Mouse (Mus musculus): ENCODE data around the gene Ankrd55. TPM values are rescaled to one million over a fixed set of nuclear protein-coding genes. Genes with fewer than 3 reads are reported as not detected.
A peak's percentile ranks its signal among the peaks of the same experiment; 100 is the strongest.

Gene Ankrd55
- total and polyA plus RNA-seq, 3 experiments: 0.57 to 1.6 (median 0.64) TPM

DNA sequence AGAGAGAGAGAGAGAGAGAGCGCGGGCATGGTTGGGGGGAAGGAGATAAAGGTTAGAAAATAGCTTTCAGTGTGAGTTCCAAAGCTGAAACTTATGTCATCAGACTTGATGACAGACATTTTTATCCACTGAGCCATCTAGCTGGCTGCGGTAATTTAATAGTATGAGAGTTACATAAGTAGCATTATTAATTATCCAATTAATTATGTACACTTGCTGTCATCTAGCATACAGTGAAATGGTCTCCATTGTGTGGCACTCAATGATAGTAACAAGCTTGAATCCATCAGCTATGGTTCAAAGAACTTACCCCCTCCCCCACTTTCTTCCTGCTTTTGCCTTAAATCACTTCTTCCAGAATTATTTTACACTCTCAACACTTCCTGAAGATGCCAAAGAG is 75.5 kb downstream of the Ankrd55 start:
- no peaks in the 10 kb centered on the region for H3K79me2 ChIP-seq (replicated peaks; ENCODE audit: control insufficient read depth, insufficient read depth, low read length)
- no peak overlapping the region for H3K27ac ChIP-seq
- no peaks in the 10 kb centered on the region for H3K27me3 ChIP-seq (ENCODE audit: control insufficient read depth, insufficient read depth, low read length)
- DNase-seq: no peak
- TF ChIP-seq CTCF (IDR thresholded peaks at IDR 0.05) (no peak), EP300 (IDR thresholded peaks at IDR 0.05; ENCODE audit: insufficient read depth, low read depth, low read length) (no peak), POLR2A (IDR thresholded peaks at IDR 0.05; ENCODE audit: insufficient read depth, low read depth, low read length) (no peak)
- intact Hi-C loops (cut with DNase I): no loop called here
- 82% methylated on average over 3 of the region's 3 CpGs for WGBS
- H3K9ac ChIP-seq (ENCODE audit: low read depth, low read length): no peak overlapping the region
- H3K4me1 ChIP-seq (ENCODE audit: control insufficient read depth, insufficient read depth, low read length): peaks cover 5% of the 10 kb centered on the region
- H3K36me3 ChIP-seq (ENCODE audit: control insufficient read depth, insufficient read depth, low read length): peaks cover 2% of the 10 kb centered on the region; the same call in 1 of the 2 replicates
- no peak overlapping the region for H3K4me3 ChIP-seq

DNA sequence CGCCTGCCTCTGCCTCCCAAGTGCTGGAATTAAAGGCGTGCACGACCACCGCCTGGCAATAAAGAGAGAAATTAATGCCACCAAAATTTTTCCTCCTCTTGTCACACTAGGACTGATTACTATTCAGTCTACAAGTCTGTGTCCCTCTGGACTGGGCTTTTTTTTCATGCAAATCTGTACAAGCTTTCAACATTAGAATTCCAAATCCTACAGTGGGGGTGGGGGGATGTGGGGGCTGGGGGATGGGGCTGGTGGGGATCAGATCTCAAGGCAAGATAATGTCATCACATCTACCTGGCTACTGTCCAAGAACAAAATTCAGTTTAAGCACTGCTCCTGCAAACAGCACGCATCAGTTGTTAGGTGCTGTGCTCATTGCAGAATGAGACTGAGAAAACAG is 76.4 kb downstream of the Ankrd55 start:
- intact Hi-C loops (cut with DNase I): no loop called here
- H3K36me3 ChIP-seq (ENCODE audit: control insufficient read depth, insufficient read depth, low read length): peaks cover 2% of the 10 kb centered on the region; the same call in 1 of the 2 replicates
- H3K9ac ChIP-seq (ENCODE audit: low read depth, low read length): no peak overlapping the region
- no peak for DNase-seq
- H3K79me2 ChIP-seq (replicated peaks; ENCODE audit: control insufficient read depth, insufficient read depth, low read length): no peaks in the 10 kb centered on the region
- no peak overlapping the region for H3K4me3 ChIP-seq
- 95% methylated on average over 5 of the region's 5 CpGs for WGBS
- H3K4me1 ChIP-seq (ENCODE audit: control insufficient read depth, insufficient read depth, low read length): peaks cover 5% of the 10 kb centered on the region
- TF ChIP-seq CTCF (IDR thresholded peaks at IDR 0.05) (no peak), POLR2A (IDR thresholded peaks at IDR 0.05; ENCODE audit: insufficient read depth, low read depth, low read length) (no peak), EP300 (IDR thresholded peaks at IDR 0.05; ENCODE audit: insufficient read depth, low read depth, low read length) (no peak)
- H3K27me3 ChIP-seq (ENCODE audit: control insufficient read depth, insufficient read depth, low read length): no peaks in the 10 kb centered on the region
- no peak overlapping the region for H3K27ac ChIP-seq

DNA sequence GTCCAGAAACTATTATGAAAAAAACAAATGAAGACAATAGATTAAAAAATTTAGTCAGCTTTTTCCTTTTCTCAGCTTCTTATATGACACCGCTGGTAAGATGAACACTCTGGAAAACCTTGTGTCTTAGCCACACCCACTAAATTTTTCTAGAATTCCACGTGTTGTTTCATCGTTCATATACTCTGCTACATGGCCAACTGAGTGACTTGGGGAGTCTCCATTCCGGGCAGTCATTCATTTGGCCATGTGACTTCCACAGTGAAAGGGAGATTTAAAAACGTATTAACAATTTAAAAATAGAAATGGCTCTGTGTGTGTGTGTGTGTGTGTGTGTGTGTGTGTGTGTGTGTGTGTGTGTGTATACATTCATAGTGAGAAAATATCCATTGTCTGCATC is 77.1 kb downstream of the Ankrd55 start:
- WGBS: 28% methylated on average over 5 of the region's 5 CpGs
- DNase-seq: no peak
- H3K27ac ChIP-seq: peak overlapping the region; percentile 57
- H3K4me3 ChIP-seq: no peak overlapping the region
- intact Hi-C loops (cut with DNase I): no loop called here
- H3K36me3 ChIP-seq (ENCODE audit: control insufficient read depth, insufficient read depth, low read length): peaks cover 2% of the 10 kb centered on the region; the same call in 1 of the 2 replicates
- H3K27me3 ChIP-seq (ENCODE audit: control insufficient read depth, insufficient read depth, low read length): no peaks in the 10 kb centered on the region
- no peak for TF ChIP-seq POLR2A (IDR thresholded peaks at IDR 0.05; ENCODE audit: insufficient read depth, low read depth, low read length)
- no peak for TF ChIP-seq EP300 (IDR thresholded peaks at IDR 0.05; ENCODE audit: insufficient read depth, low read depth, low read length)
- TF ChIP-seq CTCF (IDR thresholded peaks at IDR 0.05): no peak
- no peaks in the 10 kb centered on the region for H3K79me2 ChIP-seq (replicated peaks; ENCODE audit: control insufficient read depth, insufficient read depth, low read length)
- no peak overlapping the region for H3K9ac ChIP-seq (ENCODE audit: low read depth, low read length)
- H3K4me1 ChIP-seq (ENCODE audit: control insufficient read depth, insufficient read depth, low read length): peaks cover 5% of the 10 kb centered on the region

DNA sequence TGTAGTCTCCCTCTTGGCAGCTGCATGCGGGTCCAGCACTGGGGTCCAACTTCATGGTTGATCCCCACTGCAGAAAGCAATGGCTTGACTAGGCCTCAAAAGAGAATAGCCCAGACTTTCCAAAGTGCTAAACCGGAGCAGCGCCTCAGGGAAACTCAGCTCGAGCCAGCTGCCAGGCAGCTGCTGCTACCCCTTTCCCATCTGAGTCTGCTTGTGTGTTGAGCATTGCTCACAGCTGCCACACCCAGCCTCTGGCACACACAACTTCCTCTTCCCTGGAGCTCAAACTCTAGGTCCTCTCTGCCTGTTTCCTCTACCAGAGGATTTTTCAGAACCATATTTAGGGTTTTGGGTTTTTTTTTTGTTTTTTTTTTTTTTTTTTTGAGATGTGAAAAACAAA is 77.5 kb downstream of the Ankrd55 start:
- Histone ChIP-seq H3K79me2 (replicated peaks; ENCODE audit: control insufficient read depth, insufficient read depth, low read length) (no peaks in the 10 kb centered on the region), H3K27me3 (ENCODE audit: control insufficient read depth, insufficient read depth, low read length) (no peaks in the 10 kb centered on the region), H3K4me1 (ENCODE audit: control insufficient read depth, insufficient read depth, low read length) (peaks cover 5% of the 10 kb centered on the region), H3K4me3 (no peak overlapping the region), H3K9ac (ENCODE audit: low read depth, low read length) (no peak overlapping the region), H3K27ac (peak overlapping the region; percentile 57), H3K36me3 (ENCODE audit: control insufficient read depth, insufficient read depth, low read length) (peaks cover 2% of the 10 kb centered on the region; the same call in 1 of the 2 replicates)
- intact Hi-C loops (cut with DNase I): no loop called here
- 58% methylated on average over 4 of the region's 4 CpGs for WGBS
- TF ChIP-seq CTCF (IDR thresholded peaks at IDR 0.05): no peak
- peak; percentile 44; the same call in 1 of the 2 replicates for TF ChIP-seq POLR2A (IDR thresholded peaks at IDR 0.05; ENCODE audit: insufficient read depth, low read depth, low read length)
- TF ChIP-seq EP300 (IDR thresholded peaks at IDR 0.05; ENCODE audit: insufficient read depth, low read depth, low read length): 0 out of 2 replicates have a peak, but pooled peaks have one; percentile 41
- peak; percentile 61 to 77 for DNase-seq

DNA sequence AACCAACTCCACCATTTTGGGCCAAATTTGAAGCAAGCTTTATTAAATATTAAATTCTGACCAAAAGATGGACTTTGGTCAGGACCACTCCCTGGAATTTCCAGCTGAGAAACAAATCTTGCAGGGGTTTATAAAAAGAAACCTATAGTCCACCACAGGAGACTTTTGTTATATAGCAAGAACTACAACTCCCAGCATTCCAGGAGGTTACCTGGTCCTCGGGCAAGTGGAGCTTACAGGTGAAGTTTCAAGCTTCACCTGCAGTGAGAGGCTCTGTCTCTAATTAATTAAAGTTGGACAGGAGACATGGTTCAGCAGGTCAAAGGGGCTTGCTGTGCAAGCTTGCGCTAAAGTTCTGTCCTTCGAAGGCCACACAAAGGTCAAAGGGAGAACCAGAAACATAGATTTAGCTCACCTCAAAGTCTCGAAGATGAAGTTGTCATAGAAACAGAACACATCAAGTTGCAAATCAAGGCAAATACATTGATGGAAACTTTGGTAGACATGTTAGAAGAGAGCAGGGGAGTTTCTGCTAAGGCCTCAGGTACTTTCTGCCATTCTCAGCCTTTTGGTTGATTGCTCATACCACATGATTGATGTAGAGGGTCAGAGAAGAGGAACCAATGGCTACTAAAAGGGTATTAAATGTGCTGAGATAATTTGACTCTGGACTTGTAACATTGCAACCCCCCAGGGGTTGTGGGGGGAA is 78.2 kb downstream of the Ankrd55 start:
- WGBS: 97% methylated on average over 4 of the region's 4 CpGs
- Histone ChIP-seq H3K79me2 (replicated peaks; ENCODE audit: control insufficient read depth, insufficient read depth, low read length) (no peaks in the 10 kb centered on the region), H3K4me3 (no peak overlapping the region), H3K9ac (ENCODE audit: low read depth, low read length) (no peak overlapping the region), H3K27me3 (ENCODE audit: control insufficient read depth, insufficient read depth, low read length) (no peaks in the 10 kb centered on the region), H3K27ac (0 out of 2 replicates have a peak overlapping the region, but pooled peaks have one; percentile 26), H3K4me1 (ENCODE audit: control insufficient read depth, insufficient read depth, low read length) (peaks cover 5% of the 10 kb centered on the region), H3K36me3 (ENCODE audit: control insufficient read depth, insufficient read depth, low read length) (peaks cover 2% of the 10 kb centered on the region; the same call in 1 of the 2 replicates)
- intact Hi-C loops (cut with DNase I): no loop called here
- TF ChIP-seq CTCF (IDR thresholded peaks at IDR 0.05) (no peak), POLR2A (IDR thresholded peaks at IDR 0.05; ENCODE audit: insufficient read depth, low read depth, low read length) (no peak), EP300 (IDR thresholded peaks at IDR 0.05; ENCODE audit: insufficient read depth, low read depth, low read length) (no peak)
- DNase-seq: no peak

DNA sequence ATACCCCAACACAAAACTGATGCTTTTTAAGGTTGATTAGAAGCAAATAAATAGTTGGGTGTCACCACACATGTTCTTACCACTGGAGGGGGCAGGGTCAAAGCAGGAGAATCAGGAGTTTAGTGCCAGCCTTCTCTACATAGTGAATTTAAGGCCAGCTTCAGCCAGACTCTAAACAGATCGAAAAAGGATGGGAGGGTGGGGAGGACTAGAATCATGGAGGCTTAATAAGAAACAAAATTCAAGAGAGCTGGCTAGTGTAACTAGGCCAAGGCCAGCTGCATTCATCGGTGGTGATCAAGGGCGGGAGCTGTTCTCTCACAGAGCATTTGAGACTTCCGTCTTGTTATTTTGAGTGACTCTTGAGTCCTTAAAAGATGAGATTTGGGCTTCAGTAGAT is 83.5 kb downstream of the Ankrd55 start:
- no peak for DNase-seq
- intact Hi-C loops (cut with DNase I): no loop called here
- H3K4me1 ChIP-seq (ENCODE audit: control insufficient read depth, insufficient read depth, low read length): no peaks in the 10 kb centered on the region
- H3K9ac ChIP-seq (ENCODE audit: low read depth, low read length): no peak overlapping the region
- TF ChIP-seq POLR2A (IDR thresholded peaks at IDR 0.05; ENCODE audit: insufficient read depth, low read depth, low read length) (no peak), CTCF (IDR thresholded peaks at IDR 0.05) (no peak), EP300 (IDR thresholded peaks at IDR 0.05; ENCODE audit: insufficient read depth, low read depth, low read length) (no peak)
- no peaks in the 10 kb centered on the region for H3K27me3 ChIP-seq (ENCODE audit: control insufficient read depth, insufficient read depth, low read length)
- H3K79me2 ChIP-seq (replicated peaks; ENCODE audit: control insufficient read depth, insufficient read depth, low read length): no peaks in the 10 kb centered on the region
- no peak overlapping the region for H3K27ac ChIP-seq
- H3K36me3 ChIP-seq (ENCODE audit: control insufficient read depth, insufficient read depth, low read length): no peaks in the 10 kb centered on the region
- WGBS: 89% methylated on average over 4 of the region's 4 CpGs
- H3K4me3 ChIP-seq: no peak overlapping the region
